Mouse (Mus musculus) heart, embryonic 16.5 days (tissue): ENCODE results near the gene Ube2e2. TPM values are rescaled to one million over a fixed set of nuclear protein-coding genes. Genes with fewer than 3 reads are reported as not detected.
"Not testable (repeated sequence)": the region's sequence is repeated elsewhere in the genome, so short reads cannot be mapped to it uniquely, and the experiment has no call there.

ENCODE experiments used
- ATAC-seq: fragments of 200-750 bp; cut with Nextera tagmentation; replicated peaks from 2 replicates; pipeline ENCODE4 v1.8.0; 2017; ENCODE audit warnings: moderate number of reproducible peaks; ENCODE audit not compliant: insufficient read depth, low FRiP score; ENCODE audit errors: extremely low read depth
- H3K27ac ChIP-seq: fragments of 300-500 bp; sonication (generic); 2 replicates; pipeline ENCODE4 v1.5.1; 2014; ENCODE audit warnings: mild to moderate bottlenecking, low read length, control low read depth, moderate library complexity
- H3K27me3 ChIP-seq: fragments of 300-500 bp; sonication (generic); 2 replicates; pipeline ENCODE4 v1.6.1; 2014; ENCODE audit warnings: low read length, mixed read lengths; ENCODE audit not compliant: control insufficient read depth, insufficient read depth
- H3K36me3 ChIP-seq: fragments of 300-500 bp; sonication (generic); 2 replicates; pipeline ENCODE4 v1.6.1; 2014; ENCODE audit not compliant: control insufficient read depth, insufficient read depth
- H3K4me1 ChIP-seq: fragments of 300-500 bp; sonication (generic); 2 replicates; pipeline ENCODE4 v1.6.1; 2014; ENCODE audit warnings: low read length, mixed read lengths; ENCODE audit not compliant: control insufficient read depth, insufficient read depth
- H3K4me2 ChIP-seq: fragments of 300-500 bp; sonication (generic); 2 replicates; pipeline ENCODE4 v1.6.1; 2014; ENCODE audit warnings: low read depth, mild to moderate bottlenecking, control low read depth, low read length
- H3K4me3 ChIP-seq: fragments of 300-500 bp; sonication (generic); 2 replicates; pipeline ENCODE4 v1.5.1; 2014; ENCODE audit warnings: mild to moderate bottlenecking, control low read depth, low read length
- H3K9ac ChIP-seq: fragments of 300-500 bp; sonication (generic); 2 replicates; pipeline ENCODE4 v1.6.1; 2014; ENCODE audit warnings: low read length, control low read depth
- H3K9me3 ChIP-seq: fragments of 300-500 bp; sonication (generic); replicated peaks from 2 replicates; pipeline ENCODE4 v1.6.1; 2016; ENCODE audit warnings: low read length; ENCODE audit not compliant: control insufficient read depth
- WGBS: fragments of 180-500 bp; shearing (Covaris S2); extraction: QIAGEN DNeasy Blood & Tissue Kit; methylation state at CpG from one replicate; pipeline ENCODE4 v1.1.7; 2014; 5-methylcytosine and 5-hydroxymethylcytosine counted together
- polyA plus RNA-seq: library from polyadenylated mRNA; unstranded; fragments of >200 nt; fragmentation: Nextera tagmentation; extraction: Ambion mirVana; gene quantifications from 2 replicates; pipeline ENCODE4 v1.2.1, GENCODE M21; 2015

The Ube2e2 gene
- polyA plus RNA-seq, 1 experiment from 2014 or later: 35.2 TPM

DNA sequence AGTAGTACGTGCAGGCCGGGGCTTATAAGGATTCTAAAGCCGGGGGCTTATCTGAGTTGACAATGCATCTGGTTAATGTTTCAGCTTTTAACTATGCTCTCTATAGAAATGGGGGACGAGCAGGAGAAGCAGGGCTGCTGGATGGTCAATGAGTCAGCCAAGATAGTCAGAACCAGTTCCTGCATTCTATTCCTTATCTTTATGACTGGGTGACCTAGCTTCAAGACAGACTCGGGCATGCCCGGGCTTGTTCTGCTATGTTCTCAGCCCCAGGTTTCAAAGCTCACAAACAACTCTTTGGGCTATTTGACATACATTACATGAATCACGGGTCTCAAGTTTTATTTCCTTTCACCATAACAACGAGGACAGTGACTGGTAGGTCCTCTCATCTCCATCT is 329.1 kb downstream of the Ube2e2 start:
- not testable (repeated sequence) for H3K9ac ChIP-seq, H3K27ac ChIP-seq, H3K9me3 ChIP-seq, H3K27me3 ChIP-seq, H3K4me3 ChIP-seq, H3K4me2 ChIP-seq, ATAC-seq, H3K4me1 ChIP-seq, H3K36me3 ChIP-seq
- WGBS: 37% methylated on average over 8 of the region's 8 CpGs

DNA sequence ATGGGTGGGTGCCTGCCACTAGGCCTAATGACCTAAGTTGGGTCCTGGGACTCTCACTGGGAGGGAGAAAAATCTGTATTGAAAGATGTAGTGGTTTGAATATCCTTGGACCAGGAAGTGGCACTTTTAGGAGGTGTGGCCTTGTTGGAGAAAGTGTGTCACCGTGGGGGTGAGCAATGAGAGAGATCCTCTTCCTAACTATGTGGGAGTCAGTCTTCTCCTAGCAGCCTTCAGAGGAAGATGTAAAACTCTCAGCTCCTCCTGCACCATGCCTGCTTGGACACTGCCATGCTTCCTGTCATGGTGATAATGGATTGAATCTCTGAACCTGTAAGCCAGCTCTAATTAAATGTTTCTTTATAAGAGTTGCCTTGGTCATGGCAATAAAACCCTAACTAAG is 338.8 kb downstream of the Ube2e2 start:
- H3K9me3 ChIP-seq: no peaks in the 10 kb centered on the region
- H3K4me3 ChIP-seq: no peak overlapping the region
- ATAC-seq: no peak
- no peaks in the 10 kb centered on the region for H3K4me1 ChIP-seq
- H3K9ac ChIP-seq: no peak overlapping the region
- WGBS: 41% methylated on average over 1 of the region's 1 CpGs
- no peak overlapping the region for H3K27ac ChIP-seq
- no peaks in the 10 kb centered on the region for H3K36me3 ChIP-seq
- no peaks in the 10 kb centered on the region for H3K27me3 ChIP-seq
- H3K4me2 ChIP-seq: no peak overlapping the region

DNA sequence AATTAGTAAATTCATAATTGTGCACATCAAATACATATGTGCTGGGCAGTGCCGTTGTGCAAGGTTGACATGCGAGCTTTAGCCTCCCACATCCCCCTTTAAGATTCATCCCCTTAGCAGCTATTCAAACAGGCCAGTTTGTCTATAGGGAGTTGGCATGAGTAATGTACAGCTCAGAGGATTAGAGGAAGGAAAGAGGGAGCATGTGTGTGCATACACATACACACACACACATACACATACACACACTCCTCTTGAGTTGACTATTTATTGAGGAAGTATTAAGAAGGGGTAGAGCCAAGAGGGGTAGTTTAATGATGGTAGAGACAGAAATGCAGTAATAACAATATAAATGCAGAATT is 339.5 kb downstream of the Ube2e2 start:
- Histone ChIP-seq H3K4me1 (no peaks in the 10 kb centered on the region), H3K9me3 (no peaks in the 10 kb centered on the region), H3K27me3 (no peaks in the 10 kb centered on the region), H3K36me3 (no peaks in the 10 kb centered on the region), H3K9ac (no peak overlapping the region), H3K4me3 (no peak overlapping the region), H3K27ac (no peak overlapping the region), H3K4me2 (no peak overlapping the region)
- no peak for ATAC-seq
- WGBS: 79% methylated on average over 2 of the region's 2 CpGs

DNA sequence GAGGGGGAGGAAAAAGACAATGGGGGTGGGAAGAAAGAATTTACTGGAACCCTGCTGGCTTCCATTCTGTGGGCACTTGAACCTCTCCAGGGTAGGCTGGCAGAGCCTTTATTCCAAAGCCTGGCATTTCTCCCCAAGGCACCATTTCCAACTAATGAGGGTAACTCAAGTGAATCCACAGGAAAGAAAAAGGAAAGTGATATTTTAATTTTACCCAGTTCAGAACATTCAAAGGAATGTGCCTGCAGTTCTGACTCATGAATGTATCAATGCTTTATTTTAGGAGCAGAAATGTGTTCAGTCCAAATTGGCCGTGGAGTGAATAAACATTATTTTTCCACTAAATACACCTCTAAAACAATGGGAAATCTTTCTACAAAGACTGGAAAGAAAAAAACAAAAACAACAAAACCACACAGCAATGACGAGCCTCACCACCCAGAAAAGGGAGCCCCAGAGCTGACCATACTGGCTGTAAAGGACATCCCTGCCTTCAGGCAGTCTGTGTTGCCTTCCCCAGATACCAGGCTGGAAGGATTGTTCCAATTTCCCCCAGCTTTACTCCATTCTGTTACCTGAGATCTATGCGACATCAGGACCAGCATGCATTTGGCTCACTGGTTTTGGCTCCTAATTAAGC is 340.0 kb downstream of the Ube2e2 start:
- WGBS: 71% methylated on average over 3 of the region's 3 CpGs
- H3K27ac ChIP-seq: no peak overlapping the region
- H3K4me1 ChIP-seq: no peaks in the 10 kb centered on the region
- no peak overlapping the region for H3K4me3 ChIP-seq
- H3K4me2 ChIP-seq: no peak overlapping the region
- no peak overlapping the region for H3K9ac ChIP-seq
- H3K36me3 ChIP-seq: no peaks in the 10 kb centered on the region
- ATAC-seq: no peak
- H3K9me3 ChIP-seq: no peaks in the 10 kb centered on the region
- no peaks in the 10 kb centered on the region for H3K27me3 ChIP-seq

DNA sequence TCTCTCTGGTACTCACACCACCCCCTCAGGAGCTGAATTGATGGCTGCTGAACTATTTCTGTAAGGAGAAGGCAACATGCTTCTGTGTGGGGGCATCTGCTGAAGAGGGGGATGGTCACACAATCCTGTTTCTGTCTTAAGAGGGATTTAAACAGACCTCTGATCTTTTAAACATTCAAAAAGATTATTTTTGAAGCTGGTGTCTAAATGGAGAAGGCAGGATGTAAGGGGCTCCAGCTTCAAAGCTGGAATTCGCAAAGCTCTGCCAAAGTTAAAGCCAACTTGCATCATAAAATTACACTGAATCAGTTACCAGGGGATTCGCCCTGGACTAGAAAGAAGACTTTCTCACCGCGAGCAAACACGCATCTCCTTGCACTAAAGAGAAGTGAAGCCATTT is 346.5 kb downstream of the Ube2e2 start:
- no peaks in the 10 kb centered on the region for H3K27me3 ChIP-seq
- no peak overlapping the region for H3K27ac ChIP-seq
- H3K9me3 ChIP-seq: no peaks in the 10 kb centered on the region
- H3K36me3 ChIP-seq: no peaks in the 10 kb centered on the region
- no peaks in the 10 kb centered on the region for H3K4me1 ChIP-seq
- WGBS: 70% methylated on average over 5 of the region's 5 CpGs
- H3K4me2 ChIP-seq: no peak overlapping the region
- H3K9ac ChIP-seq: no peak overlapping the region
- ATAC-seq: no peak
- no peak overlapping the region for H3K4me3 ChIP-seq

DNA sequence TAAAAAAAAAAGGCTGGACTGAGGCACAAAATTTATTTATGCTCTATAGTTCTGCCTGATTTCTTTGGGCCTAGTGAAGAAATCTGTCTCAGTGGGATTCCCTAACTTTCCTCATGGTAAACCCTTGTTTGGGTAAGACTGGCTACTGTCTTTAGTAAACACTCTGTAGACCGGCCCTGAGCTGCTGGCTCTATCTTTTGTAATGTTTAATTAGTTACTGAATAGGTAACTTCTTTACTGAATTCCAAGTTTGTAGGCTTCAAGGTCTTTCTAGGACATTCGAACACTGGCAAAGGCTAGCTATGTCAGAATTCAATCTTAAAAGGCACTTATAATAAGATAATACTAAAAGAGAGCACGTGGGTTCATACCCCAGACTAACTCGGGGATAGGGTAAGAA is 355.0 kb downstream of the Ube2e2 start:
- ATAC-seq: not testable (repeated sequence)

DNA sequence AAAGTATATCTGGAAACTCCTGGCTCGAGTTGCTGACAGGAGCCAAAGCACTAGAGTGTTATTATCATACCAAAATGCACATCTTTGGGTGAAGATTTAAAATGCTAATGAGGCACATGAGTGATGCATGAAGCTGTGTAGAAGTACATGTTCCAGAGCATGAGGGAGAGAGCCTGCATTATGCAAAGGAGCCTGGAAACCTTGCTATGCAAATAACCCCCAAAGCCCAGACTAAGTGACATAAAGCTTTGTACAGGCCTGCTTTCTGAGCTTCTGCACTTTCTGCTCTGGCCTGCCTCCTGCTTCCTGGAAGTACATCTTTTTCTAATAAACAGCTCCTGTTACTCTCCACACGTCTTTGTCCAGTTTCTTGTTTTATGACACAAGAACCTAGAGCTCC is 363.2 kb downstream of the Ube2e2 start:
- peaks cover 6% of the 10 kb centered on the region for H3K4me1 ChIP-seq

More for the DNA sequence above, 355.0 kb downstream of the Ube2e2 start:
- H3K4me3 ChIP-seq, H3K9me3 ChIP-seq, H3K4me2 ChIP-seq, H3K27ac ChIP-seq, H3K27me3 ChIP-seq, H3K36me3 ChIP-seq, H3K4me1 ChIP-seq, H3K9ac ChIP-seq: not testable (repeated sequence)
- 69% methylated on average over 4 of the region's 4 CpGs for WGBS

DNA sequence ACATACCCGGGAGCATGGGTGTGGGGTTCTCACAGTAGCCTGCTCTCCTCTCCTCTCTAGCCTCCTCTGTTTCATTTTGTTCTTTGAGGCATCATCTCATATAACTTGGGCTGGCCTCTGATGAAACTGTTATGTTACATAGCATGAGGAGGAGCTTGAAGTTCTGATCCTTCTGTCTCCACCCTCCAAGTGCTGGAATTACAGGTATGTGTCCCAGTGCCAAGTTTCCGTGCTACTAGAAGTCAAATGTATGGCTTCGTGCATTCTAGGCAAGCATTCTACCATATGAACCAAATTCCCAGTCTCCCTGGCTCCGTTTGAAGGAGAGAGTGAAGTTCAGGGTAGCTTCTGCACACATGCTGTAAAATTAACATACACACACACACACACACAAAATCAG is 363.6 kb downstream of the Ube2e2 start:
- no peak overlapping the region for H3K4me3 ChIP-seq
- WGBS: 37% methylated on average over 4 of the region's 4 CpGs

More for the DNA sequence above, 363.2 kb downstream of the Ube2e2 start:
- Histone ChIP-seq H3K9ac (no peak overlapping the region), H3K4me2 (no peak overlapping the region), H3K4me3 (no peak overlapping the region), H3K27ac (no peak overlapping the region), H3K27me3 (no peaks in the 10 kb centered on the region), H3K9me3 (no peaks in the 10 kb centered on the region), H3K36me3 (no peaks in the 10 kb centered on the region)
- WGBS: 60% methylated on average over 2 of the region's 2 CpGs
- no peak for ATAC-seq

More for the DNA sequence above, 363.6 kb downstream of the Ube2e2 start:
- Histone ChIP-seq H3K4me1 (peaks cover 6% of the 10 kb centered on the region), H3K27ac (no peak overlapping the region), H3K9me3 (no peaks in the 10 kb centered on the region), H3K27me3 (no peaks in the 10 kb centered on the region), H3K4me2 (no peak overlapping the region), H3K9ac (no peak overlapping the region), H3K36me3 (no peaks in the 10 kb centered on the region)
- ATAC-seq: no peak
